Comparison of ENCODE assay signal across 26 mouse cellular contexts in genomic region chr6:116636581-116637235, GRCm38 (mm10). TPM values are rescaled to one million over a fixed set of nuclear protein-coding genes. Genes with fewer than 3 reads are reported as not detected.
DNase-seq lines count a peak whose midpoint lies in the region; ATAC-seq and TF ChIP-seq lines count a peak whose summit lies in the region.
"Had no signal": no experiment of that assay in that cellular context is flagged by ENCODE, and none has a peak within 500 bp of the region (broad histone marks: within the 10 kb centered on the region; RNA-seq: fewer than 3 reads in every experiment).

No protein-coding gene starts in this region.

- H3K9ac ChIP-seq in limb, embryonic 14.5 days (ENCODE audit: low read depth, low read length, severe bottlenecking) = no peak overlapping the region
- H3K9ac ChIP-seq: hindbrain, embryonic 15.5 days; lung, embryonic 14.5 days; midbrain, embryonic 12.5 days had no signal

- H3K27ac ChIP-seq in gastrocnemius, adult 2 months = peak overlapping the region; percentile 86
- peak overlapping the region; percentile 94; the same call in 1 of the 2 replicates for H3K27ac ChIP-seq in kidney, adult 2 months (ENCODE audit: insufficient read depth, low read depth, low read length)
- no peak overlapping the region for H3K27ac ChIP-seq in limb, embryonic 14.5 days (replicated peaks; ENCODE audit: low read depth, low read length)
- H3K27ac ChIP-seq: hindbrain, embryonic 15.5 days; macrophage; midbrain, embryonic 12.5 days had no signal

- H3K27me3 ChIP-seq in kidney, adult 2 months (replicated peaks; ENCODE audit: control insufficient read depth, insufficient read depth, low read length) = no peaks in the 10 kb centered on the region
- H3K27me3 ChIP-seq in limb, embryonic 14.5 days (ENCODE audit: control insufficient read depth, insufficient read depth, low read length) = no peaks in the 10 kb centered on the region
- H3K27me3 ChIP-seq: CH12.LX; hindbrain, embryonic 15.5 days; midbrain, embryonic 12.5 days had no signal

- DNase-seq in gastrocnemius, adult 2 months = no peak
- DNase-seq in gastrocnemius, postnatal 14 days = no peak
- peak; percentile 28 for DNase-seq in kidney, adult 2 months
- no peak for DNase-seq in kidney, postnatal 4 days
- peak; percentile 37 for DNase-seq in adipocyte (ENCODE audit: low spot score)
- DNase-seq in limb, embryonic 14.5 days (ENCODE audit: low spot score) = no peak
- DNase-seq in thymus, postnatal 14 days = no peak
- DNase-seq in ovary, postnatal 10 days (ENCODE audit: low spot score) = no peak
- DNase-seq: cerebellum, adult 11-12 months; kidney, adult 18-20 months; lung, embryonic 14.5 days; right cerebral cortex, adult 18-20 months; thymus, adult 2 months had no signal

- TF ChIP-seq CTCF in gastrocnemius, adult 2 months (IDR thresholded peaks at IDR 0.05) = no peak
- TF ChIP-seq CTCF in kidney, adult 2 months (conservative IDR thresholded peaks at IDR 0.05; ENCODE audit: insufficient read depth, insufficient read length, low read depth, low read length) = no peak

- H3K4me1 ChIP-seq in kidney, adult 2 months (ENCODE audit: control insufficient read depth, insufficient read depth, low read length) = peaks cover 21% of the 10 kb centered on the region
- H3K4me1 ChIP-seq in limb, embryonic 14.5 days (ENCODE audit: control insufficient read depth, insufficient read depth, low read length) = no peaks in the 10 kb centered on the region
- H3K4me1 ChIP-seq: hindbrain, embryonic 15.5 days; midbrain, embryonic 12.5 days had no signal

- WGBS in kidney, adult 2 months = 71% methylated on average over 9 of the region's 9 CpGs
- WGBS in limb, embryonic 14.5 days = 60% methylated on average over 9 of the region's 9 CpGs

- H3K9me3 ChIP-seq in limb, embryonic 14.5 days (ENCODE audit: control insufficient read depth, low read length) = no peaks in the 10 kb centered on the region
- H3K9me3 ChIP-seq: embryonic facial prominence, embryonic 10.5 days; hindbrain, embryonic 15.5 days; midbrain, embryonic 12.5 days had no signal

- H3K4me3 ChIP-seq in gastrocnemius, adult 2 months = no peak overlapping the region
- H3K4me3 ChIP-seq in kidney, adult 2 months (ENCODE audit: insufficient read depth, low read depth, low read length) = no peak overlapping the region
- no peak overlapping the region for H3K4me3 ChIP-seq in limb, embryonic 14.5 days (replicated peaks; ENCODE audit: low read length)
- H3K4me3 ChIP-seq: embryonic facial prominence, embryonic 10.5 days; hindbrain, embryonic 15.5 days; midbrain, embryonic 12.5 days had no signal

- no peak for TF ChIP-seq POLR2A in kidney, adult 2 months (IDR thresholded peaks at IDR 0.05; ENCODE audit: low read depth, low read length)
- no peak for TF ChIP-seq POLR2A in limb, embryonic 14.5 days (IDR thresholded peaks at IDR 0.05; ENCODE audit: borderline replicate concordance, extremely low read depth, insufficient read depth, insufficient read length)

- no peaks in the 10 kb centered on the region for H3K36me3 ChIP-seq in kidney, adult 2 months (ENCODE audit: control insufficient read depth, insufficient read depth, low read length)
- no peaks in the 10 kb centered on the region for H3K36me3 ChIP-seq in limb, embryonic 14.5 days (ENCODE audit: control insufficient read depth, insufficient read depth, low read length)
- H3K36me3 ChIP-seq: hindbrain, embryonic 15.5 days had no signal

- ATAC-seq in limb, embryonic 14.5 days (ENCODE audit: low FRiP score, low read depth) = peak; percentile 26; the same call in 1 of the 2 replicates
- ATAC-seq: forebrain, embryonic 14.5 days had no signal

- no peak overlapping the region for H3K4me2 ChIP-seq in limb, embryonic 14.5 days (replicated peaks; ENCODE audit: low read depth, low read length, severe bottlenecking)
- H3K4me2 ChIP-seq: hindbrain, embryonic 15.5 days; lung, embryonic 14.5 days; midbrain, embryonic 12.5 days had no signal

- intact Hi-C loops in gastrocnemius, adult 2 months (cut with DNase I) = no loop called here
- intact Hi-C loops in gastrocnemius, postnatal 14 days (cut with DNase I; ENCODE audit: low total_unique reads) = no loop called here

RNA-seq across cellular contexts. Expression of gene Zfp422, which starts 7.9 kb away (rescaled TPM):
- 1 to 10 TPM; 7.7 to 7.9 TPM for total RNA-seq in gastrocnemius, adult 2 months (2021)
- total RNA-seq in gastrocnemius, postnatal 14 days (2021) = 10 to 100 TPM; 12.6 to 14.8 TPM
- 15.8 and 22.0 TPM in 2 replicates for polyA plus RNA-seq in kidney, adult 2 months (2012; rRNA removed)
- polyA plus RNA-seq in limb, embryonic 14.5 days (2012; rRNA removed) = 109 and 128 TPM in 2 replicates
- polyA plus RNA-seq in limb, embryonic 14.5 days (2014; fragmentation: Nextera tagmentation; extraction: Ambion mirVana) = 166 and 184 TPM in 2 replicates

RNA-seq across cellular contexts. Expression of gene Depp1, which starts 13.7 kb away (rescaled TPM):
- total RNA-seq in gastrocnemius, adult 2 months (2021) = 10 to 100 TPM in 1 of 2 experiments, 1 to 10 TPM in 1; 6.2 to 24.0 TPM
- total RNA-seq in gastrocnemius, postnatal 14 days (2021) = 10 to 100 TPM in 1 of 2 experiments, 1 to 10 TPM in 1; 7.4 to 43.8 TPM
- polyA plus RNA-seq in kidney, adult 2 months (2012; rRNA removed) = 14.3 and 17.8 TPM in 2 replicates
- 13.8 and 17.6 TPM in 2 replicates for polyA plus RNA-seq in limb, embryonic 14.5 days (2012; rRNA removed)
- polyA plus RNA-seq in limb, embryonic 14.5 days (2014; fragmentation: Nextera tagmentation; extraction: Ambion mirVana) = 27.7 and 28.6 TPM in 2 replicates

RNA-seq across cellular contexts. Expression of gene Rassf4, which starts 37.0 kb away (rescaled TPM):
- 1 to 10 TPM; 1.7 to 2.3 TPM for total RNA-seq in gastrocnemius, adult 2 months (2021)
- total RNA-seq in gastrocnemius, postnatal 14 days (2021) = 1 to 10 TPM; 5.1 to 5.2 TPM
- polyA plus RNA-seq in kidney, adult 2 months (2012; rRNA removed) = 3.3 and 4.1 TPM in 2 replicates
- 5.9 and 6.0 TPM in 2 replicates for polyA plus RNA-seq in limb, embryonic 14.5 days (2012; rRNA removed)
- 11.3 and 14.3 TPM in 2 replicates for polyA plus RNA-seq in limb, embryonic 14.5 days (2014; fragmentation: Nextera tagmentation; extraction: Ambion mirVana)

RNA-seq across cellular contexts. Expression of gene Olfr215, which starts 52.7 kb away (rescaled TPM):
- not detected for total RNA-seq in gastrocnemius, adult 2 months (2021)
- total RNA-seq in gastrocnemius, postnatal 14 days (2021) = not detected
- polyA plus RNA-seq in kidney, adult 2 months (2012; rRNA removed) = not detected in 2 replicates
- not detected in 2 replicates for polyA plus RNA-seq in limb, embryonic 14.5 days (2012; rRNA removed)
- polyA plus RNA-seq in limb, embryonic 14.5 days (2014; fragmentation: Nextera tagmentation; extraction: Ambion mirVana) = not detected in 2 replicates
- total RNA-seq: adrenal gland, adult 2 months; CH12.LX; gastrocnemius, adult 18-20 months; heart, adult 18-20 months; layer of hippocampus, postnatal 14 days; left cerebral cortex, postnatal 10 days had no signal
- polyA plus RNA-seq: adrenal gland, adult 2 months; embryonic facial prominence, embryonic 10.5 days; forebrain, embryonic 14.5 days; hindbrain, embryonic 15.5 days; large intestine, adult 2 months; lung, embryonic 14.5 days; macrophage; midbrain, embryonic 12.5 days; small intestine, adult 2 months; thymus, adult 2 months had no signal

Comparison
In these comparisons a context has a peak if more than half of its experiments do, and no peak if none do; other contexts are left out.
1. DNase-seq: peak in kidney, adult 2 months (single experiment) and adipocyte (single experiment); none in gastrocnemius, adult 2 months (single experiment), gastrocnemius, postnatal 14 days (single experiment), kidney, postnatal 4 days (0 of 2), limb, embryonic 14.5 days (single experiment), thymus, postnatal 14 days (single experiment) and ovary, postnatal 10 days (single experiment).